Mouse (Mus musculus): ENCODE measurements around the gene Taf1b. TPM values are rescaled to one million over a fixed set of nuclear protein-coding genes. Genes with fewer than 3 reads are reported as not detected.

Taf1b gene
- polyA plus RNA-seq, 1 experiment from 2014 or later: 32.4 TPM

GRCm38 (mm10) chr12:24567606-24568005 is 69.4 kb downstream of the Taf1b start:
- H3K9me3 ChIP-seq (ENCODE audit: control insufficient read depth, low read length): no peaks in the 10 kb centered on the region
- H3K27ac ChIP-seq (ENCODE audit: low read depth, low read length): no peak overlapping the region
- H3K4me1 ChIP-seq (ENCODE audit: control insufficient read depth, insufficient read depth, low read length): peaks cover 2% of the 10 kb centered on the region; the same call in 1 of the 2 replicates
- WGBS: 88% methylated on average over 3 of the region's 3 CpGs
- DNase-seq (ENCODE audit: low spot score, missing footprints) (no peak), ATAC-seq (ENCODE audit: low FRiP score) (no peak)
- H3K9ac ChIP-seq (ENCODE audit: low read length): no peak overlapping the region
- no peak overlapping the region for H3K4me2 ChIP-seq
- H3K27me3 ChIP-seq (ENCODE audit: control insufficient read depth, insufficient read depth, low read length): peaks cover 12% of the 10 kb centered on the region
- H3K36me3 ChIP-seq (ENCODE audit: control insufficient read depth, insufficient read depth, low read length): no peaks in the 10 kb centered on the region
- no peak overlapping the region for H3K4me3 ChIP-seq (ENCODE audit: low read depth, low read length)

GRCm38 (mm10) chr12:24571523-24572392 is 73.6 kb downstream of the Taf1b start, which contains the start of gene Grhl1:
Gene Grhl1 (plus strand): TSS chr12:24572283.
- WGBS: 2% methylated on average over 57 of the region's 64 CpGs
- ATAC-seq (ENCODE audit: low FRiP score): peak; percentile 100

GRCm38 (mm10) chr12:24572421-24573274 is 74.5 kb downstream of the Taf1b start:
- Histone ChIP-seq H3K4me1 (ENCODE audit: control insufficient read depth, insufficient read depth, low read length) (peaks cover 2% of the 10 kb centered on the region; the same call in 1 of the 2 replicates), H3K27me3 (ENCODE audit: control insufficient read depth, insufficient read depth, low read length) (peaks cover 24% of the 10 kb centered on the region), H3K4me2 (peak overlapping the region; percentile 76), H3K9ac (ENCODE audit: low read length) (peak overlapping the region; percentile 59), H3K27ac (ENCODE audit: low read depth, low read length) (no peak overlapping the region), H3K4me3 (ENCODE audit: low read depth, low read length) (peak overlapping the region; percentile 68), H3K9me3 (ENCODE audit: control insufficient read depth, low read length) (no peaks in the 10 kb centered on the region), H3K36me3 (ENCODE audit: control insufficient read depth, insufficient read depth, low read length) (no peaks in the 10 kb centered on the region)
- peak; percentile 90 for DNase-seq (ENCODE audit: low spot score, missing footprints)
- peak; percentile 71 for ATAC-seq (ENCODE audit: low FRiP score)
- WGBS: 6% methylated on average over 48 of the region's 48 CpGs

More at GRCm38 (mm10) chr12:24571523-24572392, 73.6 kb downstream of the Taf1b start, which contains the start of gene Grhl1:
- Histone ChIP-seq H3K9ac (ENCODE audit: low read length) (peak within 1 kb of the TSS; percentile 59), H3K9me3 (ENCODE audit: control insufficient read depth, low read length) (no peaks in the 10 kb centered on the region), H3K4me1 (ENCODE audit: control insufficient read depth, insufficient read depth, low read length) (peaks cover 2% of the 10 kb centered on the region; the same call in 1 of the 2 replicates), H3K27me3 (ENCODE audit: control insufficient read depth, insufficient read depth, low read length) (peaks cover 24% of the 10 kb centered on the region), H3K36me3 (ENCODE audit: control insufficient read depth, insufficient read depth, low read length) (no peaks in the 10 kb centered on the region), H3K27ac (ENCODE audit: low read depth, low read length) (no peak within 1 kb of the TSS), H3K4me3 (ENCODE audit: low read depth, low read length) (peak within 1 kb of the TSS; percentile 68), H3K4me2 (peak within 1 kb of the TSS; percentile 76)
- peak; percentile 98 for DNase-seq (ENCODE audit: low spot score, missing footprints)

GRCm38 (mm10) chr12:24573275-24573580 is 75.1 kb downstream of the Taf1b start:
- no peaks in the 10 kb centered on the region for H3K9me3 ChIP-seq (ENCODE audit: control insufficient read depth, low read length)
- ATAC-seq (ENCODE audit: low FRiP score) (no peak), DNase-seq (ENCODE audit: low spot score, missing footprints) (peak; percentile 86)
- peaks cover 24% of the 10 kb centered on the region for H3K27me3 ChIP-seq (ENCODE audit: control insufficient read depth, insufficient read depth, low read length)
- H3K36me3 ChIP-seq (ENCODE audit: control insufficient read depth, insufficient read depth, low read length): no peaks in the 10 kb centered on the region
- H3K9ac ChIP-seq (ENCODE audit: low read length): no peak overlapping the region
- no peak overlapping the region for H3K4me3 ChIP-seq (ENCODE audit: low read depth, low read length)
- WGBS: 67% methylated on average over 3 of the region's 3 CpGs
- H3K27ac ChIP-seq (ENCODE audit: low read depth, low read length): no peak overlapping the region
- H3K4me2 ChIP-seq: no peak overlapping the region
- peaks cover 2% of the 10 kb centered on the region; the same call in 1 of the 2 replicates for H3K4me1 ChIP-seq (ENCODE audit: control insufficient read depth, insufficient read depth, low read length)

- H3K9me3 ChIP-seq (ENCODE audit: control insufficient read depth, low read length): no peaks in the 10 kb centered on the region
- 46% methylated on average over 7 of the region's 7 CpGs for WGBS
Observed at GRCm38 (mm10) chr12:24574870-24575269, 76.7 kb downstream of the Taf1b start.

GRCm38 (mm10) chr12:24580452-24580851 is 82.3 kb downstream of the Taf1b start:
- Histone ChIP-seq H3K4me3 (ENCODE audit: low read depth, low read length) (no peak overlapping the region), H3K4me2 (no peak overlapping the region), H3K9me3 (ENCODE audit: control insufficient read depth, low read length) (no peaks in the 10 kb centered on the region), H3K27me3 (ENCODE audit: control insufficient read depth, insufficient read depth, low read length) (no peaks in the 10 kb centered on the region), H3K9ac (ENCODE audit: low read length) (no peak overlapping the region), H3K4me1 (ENCODE audit: control insufficient read depth, insufficient read depth, low read length) (no peaks in the 10 kb centered on the region), H3K27ac (ENCODE audit: low read depth, low read length) (no peak overlapping the region), H3K36me3 (ENCODE audit: control insufficient read depth, insufficient read depth, low read length) (no peaks in the 10 kb centered on the region)
- 90% methylated on average over 1 of the region's 1 CpGs for WGBS
- ATAC-seq (ENCODE audit: low FRiP score): no peak
- no peak for DNase-seq (ENCODE audit: low spot score, missing footprints)

More at GRCm38 (mm10) chr12:24574870-24575269, 76.7 kb downstream of the Taf1b start:
- H3K4me2 ChIP-seq: no peak overlapping the region
- no peak overlapping the region for H3K27ac ChIP-seq (ENCODE audit: low read depth, low read length)
- DNase-seq (ENCODE audit: low spot score, missing footprints) (no peak), ATAC-seq (ENCODE audit: low FRiP score) (no peak)
- peaks cover 24% of the 10 kb centered on the region for H3K27me3 ChIP-seq (ENCODE audit: control insufficient read depth, insufficient read depth, low read length)
- no peak overlapping the region for H3K4me3 ChIP-seq (ENCODE audit: low read depth, low read length)
- H3K9ac ChIP-seq (ENCODE audit: low read length): no peak overlapping the region
- peaks cover 2% of the 10 kb centered on the region; the same call in 1 of the 2 replicates for H3K4me1 ChIP-seq (ENCODE audit: control insufficient read depth, insufficient read depth, low read length)
- no peaks in the 10 kb centered on the region for H3K36me3 ChIP-seq (ENCODE audit: control insufficient read depth, insufficient read depth, low read length)

- DNase-seq (ENCODE audit: low spot score, missing footprints): no peak
- H3K4me3 ChIP-seq (ENCODE audit: low read depth, low read length): no peak overlapping the region
- H3K9ac ChIP-seq (ENCODE audit: low read length): no peak overlapping the region
- H3K27me3 ChIP-seq (ENCODE audit: control insufficient read depth, insufficient read depth, low read length): no peaks in the 10 kb centered on the region
- 78% methylated on average over 14 of the region's 14 CpGs for WGBS
- no peak overlapping the region for H3K4me2 ChIP-seq
- H3K4me1 ChIP-seq (ENCODE audit: control insufficient read depth, insufficient read depth, low read length): no peaks in the 10 kb centered on the region
- H3K27ac ChIP-seq (ENCODE audit: low read depth, low read length): no peak overlapping the region
- no peaks in the 10 kb centered on the region for H3K36me3 ChIP-seq (ENCODE audit: control insufficient read depth, insufficient read depth, low read length)
- ATAC-seq (ENCODE audit: low FRiP score): no peak
- no peaks in the 10 kb centered on the region for H3K9me3 ChIP-seq (ENCODE audit: control insufficient read depth, low read length)
Observed at GRCm38 (mm10) chr12:24580996-24581683, 83.0 kb downstream of the Taf1b start.

- Histone ChIP-seq H3K9ac (ENCODE audit: low read length) (no peak overlapping the region), H3K36me3 (ENCODE audit: control insufficient read depth, insufficient read depth, low read length) (no peaks in the 10 kb centered on the region), H3K27ac (ENCODE audit: low read depth, low read length) (no peak overlapping the region), H3K4me3 (ENCODE audit: low read depth, low read length) (no peak overlapping the region), H3K27me3 (ENCODE audit: control insufficient read depth, insufficient read depth, low read length) (no peaks in the 10 kb centered on the region), H3K9me3 (ENCODE audit: control insufficient read depth, low read length) (no peaks in the 10 kb centered on the region), H3K4me1 (ENCODE audit: control insufficient read depth, insufficient read depth, low read length) (no peaks in the 10 kb centered on the region), H3K4me2 (no peak overlapping the region)
- no peak for ATAC-seq (ENCODE audit: low FRiP score)
- no peak for DNase-seq (ENCODE audit: low spot score, missing footprints)
- 88% methylated on average over 3 of the region's 3 CpGs for WGBS
Observed at GRCm38 (mm10) chr12:24583653-24584052, 85.5 kb downstream of the Taf1b start.
